Mouse (Mus musculus) hematopoietic stem cell, adult 5-6 weeks (primary cell): ENCODE data around the gene Gm11214. TPM values are rescaled to one million over a fixed set of nuclear protein-coding genes. Genes with fewer than 3 reads are reported as not detected.
A peak's percentile ranks its signal among the peaks of the same experiment; 100 is the strongest.

Experiments
- ATAC-seq, 2 experiments: fragments of 125-278 bp in 1 of 2; replicated peaks in 1 of 2; 2 replicates each; pipeline ENCODE4 v1.8.0; 2016 to 2017; ENCODE audit warnings: inconsistent platforms in 2 of 2, mild to moderate bottlenecking in 2 of 2, moderate number of reproducible peaks in 2 of 2, low read depth in 1 of 2, moderate TSS enrichment in 1 of 2; ENCODE audit not compliant: low FRiP score in 2 of 2, poor library complexity in 2 of 2, severe bottlenecking in 2 of 2, insufficient read depth in 1 of 2, low TSS enrichment in 1 of 2
- total RNA-seq: library from RNA; stranded (forward); fragments of 172-1452, 232-1000 nt; gene quantifications from 2 replicates; pipeline ENCODE4 v1.2.3, GENCODE M21; 2017

Gm11214 gene
- total RNA-seq, 1 experiment from 2014 or later = not detected

DNA sequence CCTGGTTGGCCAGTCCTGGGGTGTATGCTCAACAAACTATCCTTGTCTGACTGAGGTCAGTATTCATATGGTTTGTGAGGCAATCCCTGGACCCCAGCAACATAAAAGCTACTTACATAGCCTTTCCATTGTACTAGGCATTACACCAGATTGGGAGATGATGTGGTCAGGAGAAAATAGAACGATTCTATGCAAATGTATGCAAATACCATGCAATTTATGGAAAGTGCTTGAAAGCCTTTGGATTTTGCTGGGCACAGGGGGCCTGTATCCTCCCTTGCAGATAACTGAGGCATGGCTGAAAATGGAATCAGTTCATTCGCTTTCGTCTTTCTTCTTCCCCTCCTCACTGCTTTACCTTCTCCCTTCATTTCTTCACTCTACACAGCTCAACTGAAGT lies 18.4 kb upstream of the Gm11214 start:
- ATAC-seq = no peak

DNA sequence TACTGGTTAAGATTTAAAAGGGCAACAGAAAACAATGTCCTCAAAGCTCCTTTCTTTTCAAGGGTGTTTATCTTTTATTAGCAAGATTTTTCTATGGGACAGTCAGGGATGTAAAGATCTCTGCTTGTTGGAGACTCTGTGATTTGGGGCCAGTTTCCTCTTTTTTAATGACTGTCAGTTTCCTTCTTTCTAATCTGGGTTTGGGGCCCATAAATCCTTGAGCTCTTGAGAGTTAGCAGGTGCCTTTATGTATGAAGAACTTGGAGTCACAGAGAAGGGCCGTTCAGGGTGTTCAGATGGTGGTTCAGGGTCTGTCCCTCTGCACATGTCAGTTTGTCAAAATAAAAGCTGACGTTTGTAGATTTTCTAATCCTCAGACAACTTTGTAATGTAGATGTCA lies 11.9 kb upstream of the Gm11214 start:
- ATAC-seq = peak; percentile 62 to 72

DNA sequence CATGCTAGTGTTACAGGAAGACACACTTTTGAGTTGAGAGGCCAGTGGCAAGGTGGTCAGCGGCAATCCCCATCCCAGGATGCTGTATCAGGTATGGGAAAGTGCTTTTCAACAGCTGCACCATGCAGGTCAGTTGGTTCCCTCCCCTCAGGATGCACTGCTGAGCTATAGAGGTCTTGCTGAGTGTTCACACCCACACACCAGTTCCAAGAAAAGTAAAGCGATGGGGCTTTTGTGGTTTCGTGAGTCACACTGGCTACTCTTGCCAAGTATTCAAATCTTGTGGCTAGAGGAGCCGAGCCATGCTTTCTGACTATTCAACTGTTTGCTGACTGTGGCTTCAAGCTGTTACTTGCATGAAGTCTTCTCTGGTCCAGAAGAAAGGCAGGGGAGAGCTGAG lies 5.1 kb upstream of the Gm11214 start:
- ATAC-seq = peak; percentile 96 to 97

DNA sequence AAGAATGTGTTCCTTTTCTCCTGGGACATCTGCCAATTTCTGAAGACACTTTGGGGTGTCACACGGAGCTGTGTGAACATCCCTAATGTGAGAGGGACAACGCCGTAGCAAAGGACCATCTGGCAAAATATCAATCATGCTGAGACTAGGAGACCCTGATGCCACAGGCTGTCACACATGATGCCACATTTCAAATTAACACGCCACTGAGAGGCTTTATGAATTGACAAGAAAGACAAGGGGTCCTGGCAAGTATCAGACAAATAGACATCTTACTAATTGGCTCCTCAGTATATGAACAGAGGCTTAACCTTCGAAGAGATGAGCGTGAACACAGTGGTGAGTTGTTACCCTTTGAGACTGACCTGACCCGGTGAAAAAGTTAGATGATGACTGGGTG lies 2.6 kb upstream of the Gm11214 start:
- ATAC-seq = no peak

DNA sequence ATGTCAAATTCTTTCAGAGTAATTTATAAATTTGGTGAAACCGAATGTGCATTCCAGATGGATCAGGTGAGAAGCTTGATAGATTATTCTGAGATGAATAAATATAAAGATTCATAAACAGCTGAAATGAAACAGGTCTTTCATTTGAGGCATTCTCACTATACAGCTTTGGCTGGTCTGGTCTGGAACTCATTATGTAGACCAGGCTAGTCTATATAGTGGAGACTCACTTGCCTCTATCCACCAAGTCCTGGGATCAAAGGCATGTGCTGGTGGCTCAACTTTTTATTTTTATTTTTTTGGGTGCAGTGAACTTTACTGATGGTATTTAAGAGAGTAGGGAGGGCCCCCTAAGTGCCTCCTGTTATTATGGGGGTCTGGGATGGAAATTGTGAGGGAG lies 1.3 kb downstream of the Gm11214 start:
- ATAC-seq = no peak

DNA sequence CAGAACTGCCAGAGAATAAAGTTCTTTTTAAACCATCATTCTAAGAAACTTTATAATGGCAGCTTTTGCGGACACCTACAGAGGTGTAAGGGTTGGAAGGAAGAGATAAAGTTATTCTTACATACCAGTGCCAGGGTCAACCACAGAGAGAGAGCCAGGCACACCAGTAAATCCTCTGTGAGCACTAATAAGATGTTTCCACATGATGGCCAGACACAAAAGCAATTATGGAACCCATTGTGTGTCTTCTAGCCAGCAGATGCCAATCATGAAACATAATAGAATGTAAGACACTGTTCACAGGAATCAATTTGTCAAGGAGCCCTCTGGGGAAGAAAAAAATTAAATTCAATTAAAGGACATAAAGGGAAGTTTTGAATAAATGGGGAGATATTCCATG lies 1.8 kb downstream of the Gm11214 start:
- no peak for ATAC-seq

DNA sequence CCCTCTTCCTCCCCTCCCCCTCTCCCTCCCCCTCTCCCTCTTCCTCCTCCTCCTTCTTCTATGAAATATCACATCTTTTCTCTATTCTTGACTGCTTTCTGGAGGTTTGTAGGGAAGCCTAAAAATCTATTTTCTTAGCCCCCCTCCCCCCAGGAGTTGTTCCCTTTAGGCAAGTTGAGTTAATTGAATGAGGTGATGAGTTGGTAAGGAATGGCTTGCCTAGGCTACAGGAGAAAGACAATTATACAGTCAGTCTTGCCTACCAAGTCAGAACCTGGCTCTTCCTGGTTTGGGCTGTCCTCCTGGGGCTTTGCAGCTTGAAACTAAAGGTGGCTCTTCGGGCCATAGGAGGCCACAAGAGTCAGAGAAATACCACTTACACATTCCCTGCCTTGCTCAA lies 3.4 kb downstream of the Gm11214 start:
- peak; percentile 27 to 39; a peak in 1 of 4 replicates for ATAC-seq

DNA sequence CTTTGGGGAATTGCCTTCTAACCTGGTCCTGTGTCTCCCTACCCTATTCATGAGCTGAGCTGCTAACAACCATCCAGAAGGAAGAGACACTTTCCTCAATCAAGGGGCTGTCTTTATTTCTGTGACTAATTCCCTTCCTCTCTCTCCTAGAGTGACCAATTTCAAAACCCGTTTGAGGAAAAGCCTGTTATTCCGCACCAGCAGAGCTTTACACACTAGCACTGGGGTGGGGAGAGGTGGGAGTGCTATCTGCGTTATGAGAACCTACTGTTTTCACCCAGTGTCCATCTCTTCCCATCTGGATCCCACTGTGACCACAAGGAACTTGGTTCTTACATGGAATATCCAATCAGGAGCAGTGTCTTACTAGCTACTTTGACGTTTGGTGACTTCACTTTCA lies 4.1 kb downstream of the Gm11214 start:
- ATAC-seq = 0 out of 4 replicates have a peak, but pooled peaks of 1 of the 2 experiments have one; percentile 7

DNA sequence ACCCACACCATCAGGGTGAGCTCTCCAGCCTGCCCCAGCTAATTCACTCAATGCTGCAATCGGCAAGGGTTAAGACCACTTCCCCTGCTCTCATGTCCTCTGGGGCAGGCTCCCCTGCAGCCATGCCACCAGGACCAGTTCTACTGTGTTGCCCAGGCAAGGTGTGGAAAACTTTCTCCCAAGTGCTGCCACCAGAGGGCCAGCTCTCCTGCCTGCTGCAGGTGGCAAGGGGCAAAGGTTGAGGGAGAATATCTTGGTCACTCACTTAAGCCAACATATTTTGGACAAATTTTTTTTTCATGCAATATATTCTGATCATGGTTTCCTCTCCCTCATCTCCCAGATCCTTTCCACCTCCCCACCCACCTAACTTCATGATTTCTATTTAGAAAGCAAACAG lies 8.8 kb downstream of the Gm11214 start:
- 0 out of 4 replicates have a peak, but pooled peaks of 1 of the 2 experiments have one; percentile 27 for ATAC-seq

DNA sequence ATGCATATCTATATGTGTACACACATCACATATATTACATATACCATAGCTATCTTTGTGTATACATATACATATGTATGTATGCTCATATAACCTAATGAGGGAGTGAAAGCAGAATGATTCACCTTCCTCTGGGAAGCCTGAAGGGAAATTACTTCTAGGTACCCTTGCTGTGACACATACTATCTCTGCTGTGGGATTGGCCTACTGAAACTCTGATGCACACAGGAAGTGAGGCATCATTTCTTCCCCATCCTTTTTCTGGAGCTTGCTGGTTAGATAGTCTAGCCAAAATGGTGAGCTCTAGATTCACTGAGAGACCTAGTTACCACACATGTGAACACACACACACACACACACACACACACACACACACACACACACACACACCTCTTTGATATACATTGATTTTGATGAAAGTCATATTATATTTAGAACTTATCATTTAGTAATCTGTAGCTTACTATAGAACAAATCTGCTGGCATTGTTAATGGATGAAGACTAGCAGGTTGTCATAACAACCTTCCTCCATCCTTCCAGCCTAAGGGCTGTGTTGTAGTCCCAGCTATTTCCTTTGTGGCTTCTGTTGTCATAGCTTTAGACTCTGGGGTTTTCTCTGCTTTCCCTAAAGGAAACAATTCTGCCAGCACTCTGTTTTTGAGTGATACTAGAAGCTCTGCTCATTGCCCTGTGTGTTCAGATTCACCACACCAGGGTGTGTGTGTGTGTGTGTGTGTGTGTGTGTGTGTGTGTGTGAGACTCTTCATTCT lies 19.0 kb downstream of the Gm11214 start:
- peak; percentile 71 to 75 for ATAC-seq

DNA sequence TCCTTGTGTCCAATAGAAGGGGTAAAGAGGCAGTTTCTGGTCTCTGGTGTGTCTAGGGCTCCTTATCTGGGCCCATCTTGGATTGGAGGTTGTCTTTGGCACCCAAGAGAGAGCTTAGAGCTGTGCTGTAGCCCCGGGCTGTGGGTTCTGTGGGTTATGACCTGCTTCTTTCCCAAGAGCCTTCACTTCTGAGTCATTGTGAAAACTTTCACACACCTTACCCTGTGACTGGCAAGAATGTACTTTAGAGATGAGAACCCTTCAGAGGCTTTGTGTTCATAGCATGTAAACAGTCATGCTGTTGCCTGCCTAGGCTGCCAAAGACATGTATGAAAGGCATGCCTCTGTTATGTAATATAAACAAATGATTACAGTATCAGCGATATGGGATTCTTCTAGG lies 23.3 kb downstream of the Gm11214 start:
- no peak for ATAC-seq

DNA sequence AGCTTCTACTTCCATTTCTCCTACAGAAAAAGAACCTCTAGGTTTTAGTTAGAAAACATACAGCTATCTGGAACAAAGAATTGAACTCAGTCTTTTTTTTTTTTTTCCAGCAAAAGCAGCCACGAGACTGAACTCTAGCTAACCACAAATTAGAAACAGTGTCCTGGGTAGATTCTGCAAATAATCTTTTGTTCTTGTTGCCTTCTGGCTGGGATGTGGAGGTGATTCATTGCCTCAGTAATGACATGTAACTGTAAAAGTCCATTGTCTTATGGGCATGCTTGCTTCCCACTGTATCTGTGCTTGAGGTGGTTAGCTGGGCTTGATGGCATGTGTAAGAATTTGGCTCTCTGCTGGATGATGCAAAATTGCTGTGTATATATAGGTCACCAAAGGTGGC lies 24.6 kb downstream of the Gm11214 start:
- no peak for ATAC-seq

DNA sequence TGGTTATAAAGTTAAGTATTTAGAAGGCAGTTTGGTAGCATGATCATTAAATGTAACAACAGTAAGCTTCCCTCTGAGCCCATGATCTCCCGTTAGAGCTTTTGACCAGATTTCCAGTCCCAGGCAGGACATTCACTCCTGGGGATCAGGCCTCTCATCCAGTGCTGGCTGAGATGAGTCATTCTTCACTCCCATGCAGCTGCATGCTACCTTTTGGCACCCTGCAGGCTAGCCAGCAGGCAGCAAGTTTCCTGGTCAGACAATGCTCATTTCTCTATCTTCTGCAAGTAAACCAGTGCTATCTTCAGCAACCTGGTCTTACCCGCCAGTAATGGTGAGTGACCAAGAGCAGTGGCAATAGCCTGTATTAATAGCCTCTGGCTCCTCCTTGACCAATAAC lies 30.0 kb downstream of the Gm11214 start:
- no peak for ATAC-seq

DNA sequence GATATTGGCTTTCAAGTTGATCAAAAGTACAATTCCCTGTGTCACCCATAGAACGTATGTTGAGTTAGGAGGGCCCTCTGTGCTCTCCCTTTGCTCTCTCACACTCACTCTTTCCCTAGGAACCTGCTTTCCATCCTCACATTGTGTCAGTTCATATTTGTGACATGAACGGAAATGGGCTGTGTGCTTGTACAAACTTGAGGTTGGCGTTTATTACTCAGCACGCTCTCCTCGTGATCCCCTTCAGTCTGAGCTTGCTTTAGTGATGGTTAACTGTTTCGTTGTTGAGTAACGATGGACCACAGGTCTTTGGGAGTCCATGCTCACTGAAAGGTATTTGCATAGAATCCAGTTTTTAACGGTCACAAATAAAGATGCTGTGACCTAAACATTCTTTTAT lies 36.1 kb downstream of the Gm11214 start:
- ATAC-seq = peak; percentile 15 to 37; a peak in 2 of 4 replicates

DNA sequence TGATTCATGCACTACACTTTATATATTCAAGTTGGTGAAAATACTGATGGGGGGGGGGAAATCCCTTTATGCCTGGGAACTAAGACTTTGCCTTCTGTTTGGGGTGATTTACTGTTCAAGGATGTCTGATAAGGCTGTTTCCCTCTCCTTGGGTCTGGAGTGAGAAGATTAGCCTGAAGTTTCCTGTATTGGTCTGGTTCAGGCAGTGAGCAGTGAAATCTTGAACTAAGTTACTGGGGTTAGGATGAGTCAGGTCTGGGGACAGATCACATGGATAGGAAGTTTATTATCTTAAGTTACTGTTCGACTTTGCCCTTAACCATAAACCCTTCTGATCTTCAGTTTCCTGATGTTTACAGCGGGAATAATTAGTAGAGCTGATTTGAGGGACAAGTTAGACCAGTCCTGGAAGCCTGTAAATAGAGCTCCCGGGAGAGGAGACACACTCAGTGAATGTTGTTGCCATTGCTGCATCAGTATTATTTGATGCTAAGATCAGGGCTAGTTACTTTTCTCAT lies 37.6 kb downstream of the Gm11214 start:
- ATAC-seq = peak; percentile 82 to 88

DNA sequence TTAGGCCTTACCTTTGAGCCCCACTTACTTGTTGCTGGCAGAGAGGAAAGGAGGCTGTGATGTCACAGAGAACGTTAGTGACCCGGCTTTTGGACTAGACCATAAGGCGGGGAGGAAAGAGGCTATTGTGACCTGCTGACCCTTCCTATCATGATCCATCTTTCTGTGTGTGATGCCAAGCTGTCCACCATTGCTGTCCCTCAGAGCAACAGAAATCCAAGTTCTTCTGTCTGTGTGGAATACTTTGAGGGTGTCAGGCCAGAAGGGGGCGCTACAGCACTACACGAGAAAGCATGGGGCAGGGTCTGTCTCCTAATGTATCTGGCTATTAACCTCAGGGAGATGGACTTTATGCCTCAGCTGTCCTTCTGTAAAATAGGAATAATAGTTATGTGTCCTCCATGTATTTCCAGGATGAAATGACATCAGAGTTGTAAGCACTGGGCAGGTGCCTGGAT lies 40.8 kb downstream of the Gm11214 start, which contains the start of gene Tex48:
Gene Tex48, minus strand, starts transcription at position 51 of the 458 bp plus-strand sequence.
- ATAC-seq = no peak

DNA sequence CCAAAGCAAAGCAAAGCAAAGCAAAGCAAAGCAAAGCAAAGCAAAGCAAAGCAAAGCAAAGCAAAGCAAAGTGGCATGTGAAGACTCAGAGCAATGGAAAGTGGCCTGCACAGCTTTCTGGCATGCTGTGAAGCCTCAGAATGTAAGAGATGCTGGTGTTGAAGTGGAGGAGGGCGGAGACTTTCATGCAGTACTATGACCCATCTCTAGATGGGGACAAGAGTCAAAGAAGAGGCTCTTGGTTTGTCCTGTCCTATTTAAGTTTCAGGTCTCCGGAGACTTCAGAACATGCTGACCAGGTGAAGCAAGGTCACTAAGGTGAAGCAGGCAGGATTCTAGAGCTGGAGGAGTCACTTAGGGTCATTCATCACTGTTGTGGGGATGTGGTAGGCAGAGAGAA lies 41.3 kb downstream of the Gm11214 start:
- ATAC-seq = no peak
